23 mouse cellular contexts compared by ENCODE assay signal in genomic region chr7:97171089-97171488, GRCm38 (mm10).
DNase-seq lines count a peak whose midpoint lies in the region; ATAC-seq and TF ChIP-seq lines count a peak whose summit lies in the region.
"Had no signal": no experiment of that assay in that cellular context is flagged by ENCODE, and none has a peak within 500 bp of the region (broad histone marks: within the 10 kb centered on the region; RNA-seq: fewer than 3 reads in every experiment).

No protein-coding gene starts in this region.

- no peak overlapping the region for H3K9ac ChIP-seq in heart, postnatal 0 days (replicated peaks; ENCODE audit: low read depth, low read length)
- no peak overlapping the region for H3K9ac ChIP-seq in liver, embryonic 13.5 days
- no peak overlapping the region for H3K9ac ChIP-seq in liver, embryonic 11.5 days (ENCODE audit: low read depth, low read length)
- no peak overlapping the region for H3K9ac ChIP-seq in MEL (ENCODE audit: control insufficient read depth, low read depth, low read length, poor library complexity, severe bottlenecking)
- H3K9ac ChIP-seq: embryonic facial prominence, embryonic 12.5 days; forebrain, embryonic 12.5 days; forebrain, postnatal 0 days; hindbrain, embryonic 15.5 days had no signal

- peaks cover 10% of the 10 kb centered on the region for H3K4me1 ChIP-seq in heart, postnatal 0 days (ENCODE audit: control insufficient read depth, insufficient read depth)
- H3K4me1 ChIP-seq in liver, embryonic 13.5 days (replicated peaks): peaks cover 25% of the 10 kb centered on the region
- peaks cover 15% of the 10 kb centered on the region for H3K4me1 ChIP-seq in liver, embryonic 11.5 days (replicated peaks; ENCODE audit: control insufficient read depth, insufficient read depth, low read length)
- H3K4me1 ChIP-seq in MEL (ENCODE audit: control insufficient read depth in 1 of 2, insufficient read depth in 2 of 2, low read length in 2 of 2): peaks cover 15 to 25% of the 10 kb centered on the region in 2 experiments
- H3K4me1 ChIP-seq: embryonic facial prominence, embryonic 12.5 days; forebrain, embryonic 12.5 days; hindbrain, embryonic 15.5 days had no signal

- peak overlapping the region; percentile 80 for H3K27ac ChIP-seq in gastrocnemius, adult 2 months
- peak overlapping the region; percentile 63; the same call in 1 of the 2 replicates for H3K27ac ChIP-seq in heart, postnatal 0 days (ENCODE audit: low read depth)
- H3K27ac ChIP-seq in liver, embryonic 13.5 days: 0 out of 2 replicates have a peak overlapping the region, but pooled peaks have one; percentile 53
- H3K27ac ChIP-seq in liver, embryonic 11.5 days (ENCODE audit: low read depth, low read length): no peak overlapping the region
- H3K27ac ChIP-seq in MEL (ENCODE audit: control insufficient read depth, low read depth, low read length): peak overlapping the region; percentile 50
- H3K27ac ChIP-seq: embryonic facial prominence, embryonic 12.5 days; forebrain, embryonic 12.5 days; hindbrain, embryonic 15.5 days had no signal

- TF ChIP-seq EP300 in heart, postnatal 0 days (IDR thresholded peaks at IDR 0.05; ENCODE audit: low read depth): no peak
- no peak for TF ChIP-seq EP300 in MEL (IDR thresholded peaks at IDR 0.05; ENCODE audit: low read depth in 1 of 2, low read length in 2 of 2)

- H3K4me3 ChIP-seq in gastrocnemius, adult 2 months: no peak overlapping the region
- H3K4me3 ChIP-seq in heart, postnatal 0 days (ENCODE audit: low read depth, low read length): no peak overlapping the region
- H3K4me3 ChIP-seq in liver, embryonic 13.5 days (replicated peaks): no peak overlapping the region
- H3K4me3 ChIP-seq in liver, embryonic 11.5 days (ENCODE audit: low read depth, low read length): no peak overlapping the region
- no peak overlapping the region; a peak in 1 of 4 replicates for H3K4me3 ChIP-seq in MEL (ENCODE audit: control insufficient read depth in 1 of 2, insufficient read depth in 1 of 2, low read depth in 2 of 2, low read length in 2 of 2)
- H3K4me3 ChIP-seq: embryonic facial prominence, embryonic 12.5 days; forebrain, embryonic 12.5 days; heart, embryonic 10.5 days; hindbrain, embryonic 15.5 days had no signal

- intact Hi-C loops in gastrocnemius, adult 2 months (cut with DNase I): no loop called here
- intact Hi-C loops in heart, postnatal 10 days (cut with DNase I): loop anchor here (10.0 kb wide), 1 partner anchor 86 kb away; the partner anchor contains the start of gene Gab2

- TF ChIP-seq RAD21 in MEL (IDR thresholded peaks at IDR 0.05; ENCODE audit: low read depth, low read length): no peak

- no peak overlapping the region for H3K4me2 ChIP-seq in heart, postnatal 0 days (ENCODE audit: low read depth, low read length)
- no peak overlapping the region for H3K4me2 ChIP-seq in liver, embryonic 13.5 days
- H3K4me2 ChIP-seq in liver, embryonic 11.5 days: no peak overlapping the region
- H3K4me2 ChIP-seq: embryonic facial prominence, embryonic 12.5 days; forebrain, embryonic 12.5 days; hindbrain, embryonic 15.5 days had no signal

- ATAC-seq in heart, postnatal 0 days (ENCODE audit: insufficient read depth, low read depth): no peak
- ATAC-seq in liver, embryonic 13.5 days (ENCODE audit: low read depth): no peak
- ATAC-seq in liver, embryonic 11.5 days (replicated peaks; ENCODE audit: low FRiP score): no peak
- ATAC-seq: CD4-positive, CD25-positive, alpha-beta regulatory T cell, adult 4 months; forebrain, postnatal 0 days had no signal

- no peaks in the 10 kb centered on the region for H3K27me3 ChIP-seq in heart, postnatal 0 days (ENCODE audit: control insufficient read depth, insufficient read depth, low read length)
- no peaks in the 10 kb centered on the region for H3K27me3 ChIP-seq in liver, embryonic 13.5 days
- no peaks in the 10 kb centered on the region for H3K27me3 ChIP-seq in liver, embryonic 11.5 days (replicated peaks; ENCODE audit: control insufficient read depth, insufficient read depth, low read length)
- H3K27me3 ChIP-seq in MEL (ENCODE audit: control insufficient read depth in 1 of 2, insufficient read depth in 2 of 2, low read length in 2 of 2): no peaks in the 10 kb centered on the region
- H3K27me3 ChIP-seq: embryonic facial prominence, embryonic 12.5 days; forebrain, embryonic 12.5 days; hindbrain, embryonic 15.5 days had no signal

- no peak for DNase-seq in gastrocnemius, adult 2 months
- DNase-seq in gastrocnemius, postnatal 25 days: no peak
- no peak for DNase-seq in heart, postnatal 0 days (ENCODE audit: low spot score)
- no peak for DNase-seq in heart, postnatal 10 days
- no peak for DNase-seq in liver, embryonic 13.5 days
- no peak for DNase-seq in liver, embryonic 11.5 days (ENCODE audit: low spot score)
- DNase-seq in MEL (ENCODE audit: low read depth, low spot score): no peak
- no peak for DNase-seq in layer of hippocampus, adult 9-10 months (ENCODE audit: low spot score)
- DNase-seq: adrenal gland, postnatal 10 days; B cell, adult 2 months; cerebellum, adult 11-12 months; cerebellum, adult 9-10 months; cerebellum, postnatal 25 days; forebrain, postnatal 0 days; gastrocnemius, postnatal 36 days; heart, adult 11 months; heart, postnatal 36 days had no signal

- TF ChIP-seq POLR2A in MEL (IDR thresholded peaks at IDR 0.05; ENCODE audit: control insufficient read depth in 1 of 2, insufficient read depth in 1 of 2, low read depth in 1 of 2, low read length in 2 of 2, poor library complexity in 1 of 2): no peak

- 92% methylated on average over 1 of the region's 1 CpGs for WGBS in heart, postnatal 0 days
- 79% methylated on average over 1 of the region's 1 CpGs for WGBS in liver, embryonic 13.5 days (ENCODE audit: insufficient replicate concordance)
- WGBS in liver, embryonic 11.5 days: 83% methylated on average over 1 of the region's 1 CpGs

- TF ChIP-seq CTCF in gastrocnemius, adult 2 months (IDR thresholded peaks at IDR 0.05): no peak
- no peak for TF ChIP-seq CTCF in heart, postnatal 0 days (IDR thresholded peaks at IDR 0.05; ENCODE audit: low read depth)
- no peak for TF ChIP-seq CTCF in MEL (IDR thresholded peaks at IDR 0.05 in 2 of 3, conservative IDR thresholded peaks at IDR 0.05 in 1 of 3; ENCODE audit: control insufficient read depth in 1 of 3, insufficient read depth in 1 of 3, low read depth in 2 of 3, low read length in 3 of 3, poor library complexity in 1 of 3, severe bottlenecking in 1 of 3)

- no peaks in the 10 kb centered on the region for H3K9me3 ChIP-seq in heart, postnatal 0 days (replicated peaks; ENCODE audit: control insufficient read depth, low read length)
- H3K9me3 ChIP-seq in liver, embryonic 13.5 days (replicated peaks): no peaks in the 10 kb centered on the region
- H3K9me3 ChIP-seq in liver, embryonic 11.5 days (ENCODE audit: control insufficient read depth, low read length): no peaks in the 10 kb centered on the region
- no peaks in the 10 kb centered on the region for H3K9me3 ChIP-seq in MEL (replicated peaks; ENCODE audit: insufficient read depth, low read length)
- H3K9me3 ChIP-seq: embryonic facial prominence, embryonic 12.5 days; forebrain, embryonic 12.5 days; G1E; heart, embryonic 10.5 days; hindbrain, embryonic 15.5 days had no signal

- no peaks in the 10 kb centered on the region for H3K36me3 ChIP-seq in heart, postnatal 0 days (replicated peaks; ENCODE audit: control insufficient read depth, insufficient read depth, low read length)
- H3K36me3 ChIP-seq in liver, embryonic 13.5 days: no peaks in the 10 kb centered on the region
- no peaks in the 10 kb centered on the region for H3K36me3 ChIP-seq in liver, embryonic 11.5 days (ENCODE audit: control insufficient read depth, insufficient read depth, low read length)
- peaks cover 0 to 27% of the 10 kb centered on the region in 2 experiments; a peak in 2 of 4 replicates for H3K36me3 ChIP-seq in MEL (ENCODE audit: control insufficient read depth in 1 of 2, insufficient read depth in 2 of 2, low read length in 2 of 2)
- H3K36me3 ChIP-seq: embryonic facial prominence, embryonic 12.5 days; forebrain, embryonic 12.5 days; heart, embryonic 10.5 days; hindbrain, embryonic 15.5 days had no signal

- H3K79me2 ChIP-seq in MEL (ENCODE audit: control insufficient read depth, insufficient read depth, low read length, poor library complexity): no peaks in the 10 kb centered on the region

TF ChIP-seq in MEL, 35 proteins besides CTCF, POLR2A, EP300 and RAD21:
- TF ChIP-seq SMC3 (IDR thresholded peaks at IDR 0.05; ENCODE audit: low read depth, low read length): no peak
- TF ChIP-seq USF2 (IDR thresholded peaks at IDR 0.05; ENCODE audit: borderline replicate concordance in 1 of 2, insufficient read depth in 1 of 2, low read depth in 1 of 2, low read length in 2 of 2): no peak
- TF ChIP-seq GATA1 (IDR thresholded peaks at IDR 0.05; ENCODE audit: low read depth, low read length): no peak
- TF ChIP-seq ELF1 (IDR thresholded peaks at IDR 0.05; ENCODE audit: low read depth, low read length): no peak
